Mouse (Mus musculus): ENCODE measurements around the gene Tmod3.

GRCm38 (mm10) chr9:75520940-75521339, 38.5 kb downstream of the Tmod3 start:
- no peak for TF ChIP-seq POLR2AphosphoS2 (IDR thresholded peaks at IDR 0.05; ENCODE audit: low read length)
- no peak for TF ChIP-seq MXI1 (IDR thresholded peaks at IDR 0.05; ENCODE audit: low read depth, low read length)
- no peak for TF ChIP-seq ZMIZ1 (IDR thresholded peaks at IDR 0.05; ENCODE audit: low read depth, low read length)
- no peak for TF ChIP-seq MYB (IDR thresholded peaks at IDR 0.05; ENCODE audit: low read depth, low read length)
- no peak for TF ChIP-seq POLR2A (IDR thresholded peaks at IDR 0.05; ENCODE audit: control insufficient read depth in 1 of 2, insufficient read depth in 1 of 2, low read depth in 1 of 2, low read length in 2 of 2, poor library complexity in 1 of 2)
- no peak for TF ChIP-seq EP300 (IDR thresholded peaks at IDR 0.05; ENCODE audit: low read depth in 1 of 2, low read length in 2 of 2)
- no peak for TF ChIP-seq MAFK (IDR thresholded peaks at IDR 0.05; ENCODE audit: borderline replicate concordance, low read depth, low read length)

All from MEL (cell line).